Mouse (Mus musculus) forebrain, postnatal 0 days (tissue): Measurements from ENCODE around the gene 1700029I15Rik. TPM values are rescaled to one million over a fixed set of nuclear protein-coding genes. Genes with fewer than 3 reads are reported as not detected.

ENCODE experiments used
- ATAC-seq: fragments of 200-750 bp; cut with Nextera tagmentation; 2 replicates; pipeline ENCODE4 v1.8.0; 2017; ENCODE audit warnings: mild to moderate bottlenecking, moderate library complexity
- DNase-seq: peaks from one replicate; pipeline ENCODE4 v3.0.0-alpha.2; 2015
- H3K27ac ChIP-seq: fragments of 300-500 bp; sonication (generic); 2 replicates; pipeline ENCODE4 v1.5.1; 2014; ENCODE audit warnings: low read depth, mild to moderate bottlenecking, antibody characterized with exemption, low read length, moderate library complexity, mixed read lengths
- H3K27me3 ChIP-seq: fragments of 300-500 bp; sonication (generic); 2 replicates; pipeline ENCODE4 v1.6.1; 2014; ENCODE audit warnings: mild to moderate bottlenecking, low read length, mixed read lengths; ENCODE audit not compliant: insufficient read depth
- H3K36me3 ChIP-seq: fragments of 300-500 bp; sonication (generic); 2 replicates; pipeline ENCODE4 v1.6.1; 2014; ENCODE audit warnings: mild to moderate bottlenecking, moderate library complexity; ENCODE audit not compliant: insufficient read depth
- H3K4me1 ChIP-seq: fragments of 300-500 bp; sonication (generic); 2 replicates; pipeline ENCODE4 v1.6.1; 2014; ENCODE audit warnings: antibody characterized with exemption; ENCODE audit not compliant: insufficient read depth
- H3K4me2 ChIP-seq: fragments of 300-500 bp; sonication (generic); 2 replicates; pipeline ENCODE4 v1.6.1; 2014; ENCODE audit warnings: low read depth, mild to moderate bottlenecking, moderate library complexity
- H3K4me3 ChIP-seq: fragments of 300-500 bp; sonication (generic); 2 replicates; pipeline ENCODE4 v1.5.1; 2014; ENCODE audit warnings: low read depth, low read length, mixed read lengths
- H3K9ac ChIP-seq: fragments of 300-500 bp; sonication (generic); 2 replicates; pipeline ENCODE4 v1.6.1; 2014; ENCODE audit warnings: mild to moderate bottlenecking
- H3K9me3 ChIP-seq: fragments of 300-500 bp; sonication (generic); 2 replicates; pipeline ENCODE4 v1.6.1; 2016; ENCODE audit warnings: low read length
- CTCF ChIP-seq: sonication (generic); IDR thresholded peaks from 2 replicates; pipeline ENCODE4 v1.5.1; 2016; ENCODE audit warnings: antibody characterized with exemption, control low read depth, low read depth
- WGBS: fragments of 180-500 bp; shearing (Covaris S2); extraction: QIAGEN DNeasy Blood & Tissue Kit; methylation state at CpG from one replicate; pipeline ENCODE4 v1.1.7; 2014; 5-methylcytosine and 5-hydroxymethylcytosine counted together
- polyA plus RNA-seq: library from polyadenylated mRNA; unstranded; fragments of >200 nt; fragmentation: Nextera tagmentation; extraction: Ambion mirVana; gene quantifications from 2 replicates; pipeline ENCODE4 v1.2.1, GENCODE M21; 2015
- total RNA-seq: library from RNA; depleted of rRNA; stranded (reverse); fragments of >200 nt; gene quantifications from 2 replicates; pipeline ENCODE4 v1.2.3, GENCODE M21; 2014

1700029I15Rik gene
- total and polyA plus RNA-seq, 2 experiments from 2014 or later: 2.3 to 3.1 TPM

DNA sequence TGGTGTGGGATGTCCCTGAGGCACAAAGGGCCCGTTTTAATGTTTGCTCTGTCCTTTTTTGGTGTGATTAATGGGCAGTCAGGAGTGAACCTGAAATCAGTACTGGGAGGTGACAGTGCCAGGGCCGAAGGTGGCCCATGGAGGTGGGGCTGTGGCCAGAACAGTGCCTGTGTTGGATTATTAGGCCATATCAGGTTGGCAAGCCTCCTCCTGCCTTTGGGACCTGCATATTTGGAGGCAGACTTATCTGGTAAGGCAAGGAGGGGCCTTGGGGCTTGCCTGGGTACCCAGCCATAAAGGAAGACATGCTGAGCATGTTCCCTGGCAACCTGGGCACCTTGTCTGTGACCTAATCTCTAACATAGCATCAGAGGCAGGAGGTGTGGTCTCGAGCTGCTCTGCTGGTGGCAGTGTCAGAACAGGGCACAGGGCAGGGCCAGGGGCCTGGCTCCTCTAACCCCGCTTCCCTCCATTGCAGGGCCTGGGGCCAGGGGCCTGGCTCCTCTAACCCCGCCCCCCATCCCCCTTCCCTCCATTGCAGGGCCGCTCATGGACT, 1.8 kb upstream of the 1700029I15Rik start:
- no peak for TF ChIP-seq CTCF
- H3K4me2 ChIP-seq: no peak overlapping the region
- peaks cover 6% of the 10 kb centered on the region for H3K4me1 ChIP-seq
- H3K9ac ChIP-seq: no peak overlapping the region
- ATAC-seq (no peak), DNase-seq (no peak)
- peaks cover 77% of the 10 kb centered on the region for H3K36me3 ChIP-seq
- H3K4me3 ChIP-seq: no peak overlapping the region
- no peaks in the 10 kb centered on the region for H3K27me3 ChIP-seq
- no peaks in the 10 kb centered on the region for H3K9me3 ChIP-seq
- no peak overlapping the region for H3K27ac ChIP-seq
- 76% methylated on average over 6 of the region's 6 CpGs for WGBS

- no peak overlapping the region for H3K4me2 ChIP-seq
- H3K4me3 ChIP-seq: no peak overlapping the region
- DNase-seq (no peak), ATAC-seq (no peak)
- H3K27me3 ChIP-seq: no peaks in the 10 kb centered on the region
- H3K4me1 ChIP-seq: peaks cover 1% of the 10 kb centered on the region
- H3K36me3 ChIP-seq: peaks cover 82% of the 10 kb centered on the region
- no peaks in the 10 kb centered on the region for H3K9me3 ChIP-seq
- no peak overlapping the region for H3K27ac ChIP-seq
- WGBS: 86% methylated on average over 5 of the region's 5 CpGs
- no peak for TF ChIP-seq CTCF
- H3K9ac ChIP-seq: no peak overlapping the region
Observed at GRCm38 (mm10) chr2:92381161-92381560, 1.2 kb upstream of the 1700029I15Rik start.

- DNase-seq (no peak), ATAC-seq (no peak)
- Histone ChIP-seq H3K27me3 (no peaks in the 10 kb centered on the region), H3K27ac (no peak overlapping the region), H3K4me3 (no peak overlapping the region), H3K4me2 (no peak overlapping the region), H3K36me3 (peaks cover 95% of the 10 kb centered on the region), H3K9ac (no peak overlapping the region), H3K4me1 (peaks cover 2% of the 10 kb centered on the region; the same call in 1 of the 2 replicates), H3K9me3 (no peaks in the 10 kb centered on the region)
- no peak for TF ChIP-seq CTCF
- 89% methylated on average over 4 of the region's 4 CpGs for WGBS
Observed at GRCm38 (mm10) chr2:92382759-92383158, 421 bp downstream of the 1700029I15Rik start.

DNA sequence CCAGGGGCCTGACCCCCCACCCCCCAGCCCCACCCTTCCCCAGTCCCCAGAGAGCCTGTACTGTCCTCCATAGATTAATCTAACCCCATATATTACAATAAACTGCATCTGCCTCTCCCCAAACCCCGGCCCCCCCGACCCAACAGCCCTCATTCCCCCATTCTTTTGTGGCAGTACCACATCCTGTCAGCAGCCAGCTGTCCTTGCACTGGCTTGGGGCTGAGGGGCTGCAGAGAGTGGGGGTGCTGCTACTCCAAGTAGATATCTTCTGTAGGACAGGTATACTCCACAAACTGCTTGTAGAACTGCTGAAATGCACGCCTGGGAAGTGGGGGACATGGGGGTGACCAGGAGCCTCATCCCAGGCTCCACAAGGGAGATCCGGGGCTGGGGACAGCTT, 1.8 kb downstream of the 1700029I15Rik start:
- peaks cover 83% of the 10 kb centered on the region for H3K36me3 ChIP-seq
- ATAC-seq (no peak), DNase-seq (no peak)
- WGBS: 69% methylated on average over 4 of the region's 4 CpGs
- no peaks in the 10 kb centered on the region for H3K9me3 ChIP-seq
- H3K27ac ChIP-seq: no peak overlapping the region
- H3K9ac ChIP-seq: no peak overlapping the region
- H3K4me3 ChIP-seq: no peak overlapping the region
- H3K4me2 ChIP-seq: no peak overlapping the region
- H3K27me3 ChIP-seq: no peaks in the 10 kb centered on the region
- no peak for TF ChIP-seq CTCF
- H3K4me1 ChIP-seq: peaks cover 9% of the 10 kb centered on the region

GRCm38 (mm10) chr2:92385113-92386051, 3.0 kb downstream of the 1700029I15Rik start:
- Histone ChIP-seq H3K27me3 (no peaks in the 10 kb centered on the region), H3K27ac (no peak overlapping the region), H3K4me1 (peaks cover 9% of the 10 kb centered on the region), H3K9me3 (no peaks in the 10 kb centered on the region), H3K4me2 (no peak overlapping the region), H3K9ac (no peak overlapping the region), H3K4me3 (no peak overlapping the region), H3K36me3 (peaks cover 71% of the 10 kb centered on the region)
- 86% methylated on average over 22 of the region's 22 CpGs for WGBS
- TF ChIP-seq CTCF: no peak
- DNase-seq: no peak
- no peak for ATAC-seq

GRCm38 (mm10) chr2:92386821-92387570, 4.7 kb downstream of the 1700029I15Rik start:
- ATAC-seq (no peak), DNase-seq (no peak)
- Histone ChIP-seq H3K27ac (no peak overlapping the region), H3K36me3 (peaks cover 54% of the 10 kb centered on the region), H3K27me3 (no peaks in the 10 kb centered on the region), H3K4me3 (no peak overlapping the region), H3K9me3 (no peaks in the 10 kb centered on the region), H3K9ac (no peak overlapping the region), H3K4me1 (peaks cover 19% of the 10 kb centered on the region), H3K4me2 (0 out of 2 replicates have a peak overlapping the region, but pooled peaks have one; percentile 87)
- no peak for TF ChIP-seq CTCF
- 89% methylated on average over 30 of the region's 30 CpGs for WGBS

DNA sequence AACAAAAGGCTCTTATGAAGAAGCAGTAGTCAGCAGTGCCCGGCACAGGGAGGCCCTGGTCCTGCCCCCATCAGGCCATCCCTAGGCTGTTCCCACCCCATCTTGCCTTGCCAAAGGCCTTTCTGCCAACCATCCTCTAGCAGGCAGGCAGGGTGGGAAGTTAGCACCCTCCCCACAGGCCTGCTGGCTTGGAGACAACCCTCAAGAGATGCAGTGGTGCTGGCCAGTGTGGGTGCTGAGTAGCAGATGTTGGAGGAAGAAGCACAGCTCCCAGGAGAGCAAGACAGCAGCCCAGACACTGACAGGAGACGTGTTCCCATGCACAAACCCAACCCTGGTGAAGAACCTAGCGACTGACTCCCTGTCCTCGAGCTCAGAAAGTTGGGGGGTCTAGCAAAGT, 5.3 kb downstream of the 1700029I15Rik start:
- H3K9ac ChIP-seq: no peak overlapping the region
- H3K36me3 ChIP-seq: peaks cover 48% of the 10 kb centered on the region
- H3K27ac ChIP-seq: no peak overlapping the region
- ATAC-seq (no peak), DNase-seq (no peak)
- 69% methylated on average over 4 of the region's 4 CpGs for WGBS
- TF ChIP-seq CTCF: no peak
- peaks cover 25% of the 10 kb centered on the region for H3K4me1 ChIP-seq
- H3K4me2 ChIP-seq: peak overlapping the region; percentile 87
- no peaks in the 10 kb centered on the region for H3K27me3 ChIP-seq
- no peaks in the 10 kb centered on the region for H3K9me3 ChIP-seq
- H3K4me3 ChIP-seq: peak overlapping the region; percentile 53; the same call in 1 of the 2 replicates
